Mouse (Mus musculus) bone marrow, adult 2 months (tissue): Measurements from ENCODE around the gene Stat2. TPM values are rescaled to one million over a fixed set of nuclear protein-coding genes. Genes with fewer than 3 reads are reported as not detected.
A peak's percentile ranks its signal among the peaks of the same experiment; 100 is the strongest.

Experiments used
- H3K27ac ChIP-seq: fragments of 200-500 bp; 2 replicates; pipeline ENCODE4 v1.5.1; 2012; ENCODE audit warnings: low read depth, mild to moderate bottlenecking, control low read depth, inconsistent platforms, low read length; ENCODE audit not compliant: control insufficient read depth, poor library complexity, insufficient read depth
- H3K4me1 ChIP-seq: fragments of 200-500 bp; 2 replicates; pipeline ENCODE4 v1.6.1; 2011; ENCODE audit warnings: low read length; ENCODE audit not compliant: control insufficient read depth, insufficient read depth
- H3K4me3 ChIP-seq: fragments of 200-500 bp; replicated peaks from 2 replicates; pipeline ENCODE3; 2011; ENCODE audit warnings: mild to moderate bottlenecking, low read depth, low read length, control low read depth; ENCODE audit not compliant: control insufficient read depth
- CTCF ChIP-seq: fragments of 200-500 bp; IDR thresholded peaks from 2 replicates; pipeline ENCODE4 v1.5.1; 2011; ENCODE audit warnings: low read length, control low read depth; ENCODE audit not compliant: control insufficient read depth, insufficient read depth
- POLR2A ChIP-seq: fragments of 200-500 bp; IDR thresholded peaks from 2 replicates; pipeline ENCODE4 v1.6.1; 2011; ENCODE audit warnings: low read depth, mild to moderate bottlenecking, control low read depth, low read length, borderline replicate concordance; ENCODE audit not compliant: control insufficient read depth
- WGBS: fragments of 180-500 bp; shearing (Covaris S2); methylation state at CpG from one replicate; pipeline ENCODE4 v1.1.7; 2018; 5-methylcytosine and 5-hydroxymethylcytosine counted together
- polyA plus RNA-seq: library from polyadenylated mRNA; stranded (reverse); fragments of >200 nt; gene quantifications from 2 replicates; pipeline ENCODE4 v1.2.4, GENCODE M21; 2011; ENCODE audit warnings: low replicate concordance; ENCODE audit not compliant: missing spikeins, insufficient read depth, insufficient read length

The Stat2 gene
- polyA plus RNA-seq, 1 experiment, result 54.1 TPM

DNA sequence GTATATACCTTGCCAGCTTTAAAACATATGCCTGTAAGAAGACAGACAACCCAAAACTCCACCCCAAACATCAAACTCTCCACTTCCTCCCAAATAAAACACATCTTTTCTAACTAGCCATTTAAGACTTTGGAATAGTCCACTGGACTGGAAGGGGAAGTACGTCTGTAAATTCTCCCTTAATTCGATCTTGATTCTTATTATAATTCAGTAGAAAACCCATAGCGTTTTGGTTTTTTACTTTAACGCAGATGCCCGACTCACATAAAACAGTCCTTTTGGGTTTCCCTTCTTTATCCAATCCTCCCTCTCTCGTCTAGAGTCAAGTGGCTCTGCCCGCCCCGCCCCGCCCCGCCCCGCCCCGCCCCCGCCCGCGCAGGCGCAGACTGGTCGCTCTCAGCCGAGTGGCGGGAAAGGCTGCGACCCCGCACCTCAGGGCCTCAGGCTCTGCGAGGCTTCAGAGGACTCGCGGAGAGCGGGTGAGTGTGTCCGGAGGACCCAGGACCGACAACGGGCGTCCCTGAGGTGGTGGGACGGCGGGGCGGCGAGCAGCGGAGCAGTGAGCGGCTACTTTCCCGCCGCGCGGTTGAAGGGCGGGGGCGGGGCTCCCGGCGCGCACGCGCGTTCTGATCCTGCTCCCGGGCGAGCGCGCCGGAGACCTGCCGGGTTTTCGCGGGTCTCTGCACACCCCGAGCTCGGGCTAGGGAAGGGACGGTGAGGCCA lies 38.5 kb upstream of the Stat2 start, which contains the start of gene Timeless:
Timeless (plus strand) TSS at position 369 of the 723 bp plus-strand sequence.
- under 1% methylated on average over 58 of the region's 58 CpGs for WGBS
- Histone ChIP-seq H3K4me1 (no peaks in the 10 kb centered on the region; the same call in 1 of the 2 replicates), H3K4me3 (peak within 1 kb of the TSS; percentile 73), H3K27ac (peak within 1 kb of the TSS; percentile 76)
- TF ChIP-seq POLR2A, result peak; percentile 92
- TF ChIP-seq CTCF, result no peak

DNA sequence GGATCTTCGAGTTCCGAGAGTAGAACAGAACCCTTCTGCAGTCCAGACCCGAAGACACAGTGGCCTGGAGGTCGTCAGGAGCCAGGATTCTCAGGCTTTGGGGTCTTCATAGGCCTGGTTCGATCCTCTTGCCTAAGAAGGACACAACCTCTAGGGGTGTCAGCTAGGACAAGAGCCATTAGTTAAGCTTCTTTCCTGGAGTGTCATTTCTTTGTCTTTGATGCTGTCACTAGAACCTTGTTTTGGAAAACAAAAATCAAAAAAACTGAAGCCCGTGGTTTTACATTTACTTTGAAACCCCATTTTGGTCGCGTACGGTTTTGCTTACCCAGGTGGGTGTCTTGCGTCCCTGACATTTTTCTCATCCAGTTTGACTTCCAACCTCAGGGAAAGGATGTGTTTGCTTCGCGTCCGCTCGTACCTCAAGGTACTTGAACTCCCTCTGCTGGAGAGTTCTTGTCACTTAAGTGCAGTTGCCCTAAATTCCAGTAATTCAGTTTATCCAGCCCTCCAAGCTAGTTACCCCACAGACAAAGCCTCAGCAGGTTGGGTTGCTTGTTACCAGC lies 37.9 kb upstream of the Stat2 start:
- under 1% methylated on average over 14 of the region's 14 CpGs for WGBS
- Histone ChIP-seq H3K4me1 (no peaks in the 10 kb centered on the region; the same call in 1 of the 2 replicates), H3K27ac (peak overlapping the region; percentile 76), H3K4me3 (peak overlapping the region; percentile 73)
- no peak for TF ChIP-seq POLR2A
- TF ChIP-seq CTCF, result peak; percentile 71

DNA sequence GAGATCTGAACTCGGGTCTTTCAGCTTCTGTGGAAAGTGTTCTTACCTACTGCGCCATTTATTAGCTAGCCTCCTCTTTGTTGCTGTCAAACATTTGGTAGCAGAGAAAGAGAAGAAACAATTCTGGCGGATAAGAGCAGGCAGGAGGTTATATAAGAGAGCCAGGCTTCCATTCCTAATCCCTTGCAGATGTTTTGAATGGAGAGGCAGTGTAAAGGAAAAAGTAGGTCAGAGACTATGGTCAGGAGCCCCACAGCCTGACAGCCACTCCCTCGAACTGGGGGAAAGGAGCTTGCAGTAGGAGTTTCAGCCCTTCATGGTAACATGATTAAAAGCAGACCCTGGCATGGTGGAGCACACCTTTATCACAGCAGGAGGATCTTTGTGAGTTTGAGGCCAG lies 34.0 kb upstream of the Stat2 start:
- TF ChIP-seq CTCF (no peak), POLR2A (no peak)
- Histone ChIP-seq H3K27ac (no peak overlapping the region), H3K4me3 (no peak overlapping the region), H3K4me1 (peaks cover 4% of the 10 kb centered on the region; the same call in 1 of the 2 replicates)
- 78% methylated on average over 4 of the region's 4 CpGs for WGBS

DNA sequence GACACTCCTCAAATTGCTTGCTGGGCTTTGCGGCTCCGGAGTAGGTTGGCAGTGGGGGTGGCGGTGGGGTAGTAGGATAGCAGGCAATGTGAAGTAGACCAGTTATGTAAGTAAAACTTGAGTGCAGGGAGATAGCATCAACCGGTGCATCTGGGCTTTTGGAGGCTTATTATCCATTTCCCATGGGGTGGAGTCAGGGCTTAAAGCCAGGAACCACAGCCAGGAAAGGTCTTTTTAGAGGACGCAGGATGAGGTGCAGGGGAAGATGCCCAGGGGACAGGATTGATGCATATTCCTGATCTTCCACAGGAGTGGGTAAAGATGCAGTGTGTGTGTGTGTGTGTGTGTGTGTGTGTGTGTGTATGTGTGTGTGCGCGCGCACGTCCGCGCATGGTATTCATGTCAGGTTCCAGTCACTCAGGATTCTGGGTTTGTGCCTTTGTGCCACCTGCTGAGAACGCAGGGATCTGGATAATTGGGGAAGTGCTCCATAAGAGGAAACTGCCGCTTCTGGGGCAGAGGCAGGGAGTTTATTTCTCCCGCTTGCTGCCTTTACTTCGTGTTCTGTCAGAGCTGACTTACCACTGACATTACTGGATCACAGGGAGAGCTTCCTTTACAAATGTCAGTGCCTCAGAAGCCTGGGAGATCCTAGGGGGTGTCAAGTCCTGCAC lies 32.4 kb upstream of the Stat2 start:
- H3K27ac ChIP-seq, result peak overlapping the region; percentile 17; the same call in 1 of the 2 replicates
- no peak for TF ChIP-seq POLR2A
- no peak for TF ChIP-seq CTCF
- no peak overlapping the region for H3K4me3 ChIP-seq
- peaks cover 4% of the 10 kb centered on the region; the same call in 1 of the 2 replicates for H3K4me1 ChIP-seq
- 59% methylated on average over 15 of the region's 15 CpGs for WGBS

DNA sequence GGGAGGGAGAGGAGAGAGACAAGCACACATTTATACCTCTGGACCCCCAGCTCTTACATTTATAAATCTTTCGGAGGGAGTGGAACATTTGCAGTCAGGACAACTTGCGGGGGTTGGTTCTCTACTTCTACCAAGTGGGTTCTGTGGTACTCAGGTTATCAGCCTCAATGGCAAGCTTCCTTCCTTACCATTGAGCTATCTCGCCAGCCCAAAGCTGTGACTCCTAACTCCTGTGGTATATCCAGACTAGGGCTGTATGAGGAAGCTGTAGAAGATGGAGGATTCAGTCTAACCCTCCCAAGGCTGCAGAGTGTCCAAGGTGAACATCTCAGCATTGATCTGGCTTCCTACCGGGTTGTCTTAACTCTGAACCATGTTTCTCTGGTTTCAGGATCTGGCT lies 31.2 kb upstream of the Stat2 start:
- 68% methylated on average over 4 of the region's 4 CpGs for WGBS
- Histone ChIP-seq H3K4me3 (no peak overlapping the region), H3K4me1 (peaks cover 4% of the 10 kb centered on the region; the same call in 1 of the 2 replicates), H3K27ac (no peak overlapping the region)
- TF ChIP-seq POLR2A (no peak), CTCF (no peak)

DNA sequence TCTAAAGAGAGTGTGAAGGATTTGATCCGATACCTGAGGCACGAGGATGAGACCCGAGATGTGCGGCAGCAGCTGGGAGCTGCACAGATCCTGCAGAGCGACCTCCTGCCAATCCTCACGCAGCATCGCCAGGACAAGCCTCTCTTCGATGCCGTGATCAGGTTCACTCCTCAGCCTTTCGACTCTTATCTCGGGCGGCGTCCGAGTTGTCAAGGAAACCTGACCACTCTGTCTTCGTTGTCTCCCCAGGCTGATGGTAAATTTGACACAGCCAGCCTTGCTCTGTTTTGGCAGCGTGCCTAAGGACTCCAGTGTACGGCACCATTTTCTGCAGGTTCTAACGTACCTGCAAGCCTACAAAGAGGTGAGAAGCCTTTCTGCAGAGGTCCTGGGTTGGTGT lies 30.2 kb upstream of the Stat2 start:
- TF ChIP-seq CTCF (no peak), POLR2A (no peak)
- WGBS, result 77% methylated on average over 18 of the region's 18 CpGs
- Histone ChIP-seq H3K27ac (no peak overlapping the region), H3K4me3 (no peak overlapping the region), H3K4me1 (peaks cover 4% of the 10 kb centered on the region; the same call in 1 of the 2 replicates)

DNA sequence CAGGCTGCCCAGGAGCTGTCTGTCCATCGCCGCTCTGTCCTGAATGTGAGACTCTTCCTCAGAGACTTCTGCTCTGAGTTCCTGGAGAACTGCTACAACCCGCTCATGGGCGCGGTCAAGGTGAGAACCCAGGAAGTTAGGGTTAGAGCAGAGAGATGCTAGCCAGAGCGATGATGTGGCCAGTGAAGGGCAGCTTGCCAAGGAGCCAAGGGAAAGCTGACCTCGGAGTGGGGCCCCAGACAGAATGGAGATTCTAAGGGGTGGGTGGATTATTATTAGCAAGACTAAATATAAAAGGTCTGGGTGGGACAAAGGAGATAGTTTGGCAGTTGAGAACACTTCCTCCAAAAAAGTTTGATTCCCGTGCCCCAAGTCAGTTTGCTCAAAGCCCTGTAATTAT lies 27.1 kb upstream of the Stat2 start:
- no peaks in the 10 kb centered on the region for H3K4me1 ChIP-seq
- WGBS, result 91% methylated on average over 8 of the region's 8 CpGs
- H3K4me3 ChIP-seq, result no peak overlapping the region
- no peak overlapping the region for H3K27ac ChIP-seq
- TF ChIP-seq POLR2A (no peak), CTCF (no peak)

DNA sequence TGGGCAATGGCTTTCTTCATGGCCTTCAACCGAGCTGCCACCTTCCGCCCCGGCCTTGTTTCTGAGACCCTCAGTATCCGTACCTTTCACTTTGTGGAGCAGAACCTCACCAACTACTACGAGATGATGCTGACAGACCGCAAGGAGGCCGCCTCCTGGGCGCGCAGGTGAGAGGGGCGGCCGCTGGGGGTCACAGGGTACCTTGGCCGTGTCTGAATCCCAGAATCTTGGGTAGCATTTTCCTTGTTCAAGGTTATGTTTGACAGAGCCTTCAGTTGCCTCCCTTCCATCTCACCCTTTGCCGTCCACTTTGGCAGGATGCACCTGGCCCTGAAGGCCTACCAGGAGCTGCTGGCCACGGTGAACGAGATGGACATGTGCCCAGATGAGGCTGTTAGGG lies 26.2 kb upstream of the Stat2 start:
- no peak overlapping the region for H3K27ac ChIP-seq
- H3K4me1 ChIP-seq, result no peaks in the 10 kb centered on the region
- WGBS, result 94% methylated on average over 15 of the region's 15 CpGs
- TF ChIP-seq POLR2A, result no peak
- no peak for TF ChIP-seq CTCF
- H3K4me3 ChIP-seq, result no peak overlapping the region
